Mouse (Mus musculus) skeletal muscle tissue, adult 2 months (tissue): ENCODE measurements around the gene Rnh1.

Experiments
- DNase-seq: peaks from one replicate; pipeline ENCODE4 v3.0.0-alpha.2; 2012; ENCODE audit warnings: low read depth, low spot score

Gene Rnh1

GRCm38 (mm10) chr7:141115874-141116273 is 56.8 kb downstream of the Rnh1 start:
- DNase-seq, result no peak
